Mouse (Mus musculus): ENCODE data around the gene Vmp1. TPM values are rescaled to one million over a fixed set of nuclear protein-coding genes. Genes with fewer than 3 reads are reported as not detected.

Gene Vmp1
- total and polyA plus RNA-seq, 2 experiments from 2014 or later = 45.3 to 136 TPM

DNA sequence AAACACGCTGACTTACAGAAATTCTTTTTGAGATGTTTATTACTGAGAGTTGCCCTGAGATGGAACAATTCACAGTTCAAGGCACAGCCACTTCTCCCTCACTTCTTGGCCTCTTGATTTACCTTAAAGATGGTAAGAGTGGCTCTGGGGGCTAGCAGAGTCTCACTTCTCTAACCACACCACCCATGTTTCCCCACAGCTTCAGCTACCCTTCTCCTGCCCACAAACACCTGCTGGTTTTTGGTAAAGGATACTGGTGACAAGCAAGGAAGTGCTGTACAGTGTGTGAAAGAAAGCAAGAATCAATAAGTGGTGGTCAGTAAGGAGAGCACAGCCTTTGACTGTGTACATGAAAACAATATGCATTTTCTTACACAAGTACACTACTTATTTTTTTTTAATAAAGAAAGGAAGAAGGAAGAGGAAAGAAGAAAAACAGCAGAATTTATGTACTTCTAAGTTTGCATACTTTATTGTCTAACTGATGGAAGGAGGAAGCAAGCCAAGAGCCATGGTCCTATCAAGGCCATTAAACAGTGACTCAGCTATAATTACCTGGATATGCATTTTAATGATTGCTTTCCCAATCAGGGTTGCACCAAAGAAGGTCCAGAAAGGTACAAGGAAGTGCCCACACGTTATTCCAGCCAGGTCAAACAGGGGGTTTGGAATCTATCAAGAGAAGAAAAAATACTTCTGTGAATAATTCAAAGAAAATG lies 76.9 kb downstream of the Vmp1 start:
- Histone ChIP-seq H3K27ac (ENCODE audit: low read depth, low read length) (no peak overlapping the region), H3K36me3 (ENCODE audit: insufficient read depth, low read length) (peaks cover 6% of the 10 kb centered on the region; the same call in 1 of the 2 replicates), H3K9me3 (ENCODE audit: low read length) (no peaks in the 10 kb centered on the region), H3K4me3 (ENCODE audit: low read depth, low read length) (no peak overlapping the region), H3K4me1 (ENCODE audit: insufficient read depth, low read length) (no peaks in the 10 kb centered on the region), H3K9ac (replicated peaks; ENCODE audit: low read length, poor library complexity, severe bottlenecking) (no peak overlapping the region), H3K4me2 (ENCODE audit: low read depth, low read length, poor library complexity, severe bottlenecking) (no peak overlapping the region), H3K27me3 (ENCODE audit: insufficient read depth, low read length) (no peaks in the 10 kb centered on the region)
- 95% methylated on average over 2 of the region's 2 CpGs for WGBS
- no peak for TF ChIP-seq CTCF (IDR thresholded peaks at IDR 0.05)
- ATAC-seq (ENCODE audit: low FRiP score) (no peak), DNase-seq (ENCODE audit: low spot score) (no peak)

DNA sequence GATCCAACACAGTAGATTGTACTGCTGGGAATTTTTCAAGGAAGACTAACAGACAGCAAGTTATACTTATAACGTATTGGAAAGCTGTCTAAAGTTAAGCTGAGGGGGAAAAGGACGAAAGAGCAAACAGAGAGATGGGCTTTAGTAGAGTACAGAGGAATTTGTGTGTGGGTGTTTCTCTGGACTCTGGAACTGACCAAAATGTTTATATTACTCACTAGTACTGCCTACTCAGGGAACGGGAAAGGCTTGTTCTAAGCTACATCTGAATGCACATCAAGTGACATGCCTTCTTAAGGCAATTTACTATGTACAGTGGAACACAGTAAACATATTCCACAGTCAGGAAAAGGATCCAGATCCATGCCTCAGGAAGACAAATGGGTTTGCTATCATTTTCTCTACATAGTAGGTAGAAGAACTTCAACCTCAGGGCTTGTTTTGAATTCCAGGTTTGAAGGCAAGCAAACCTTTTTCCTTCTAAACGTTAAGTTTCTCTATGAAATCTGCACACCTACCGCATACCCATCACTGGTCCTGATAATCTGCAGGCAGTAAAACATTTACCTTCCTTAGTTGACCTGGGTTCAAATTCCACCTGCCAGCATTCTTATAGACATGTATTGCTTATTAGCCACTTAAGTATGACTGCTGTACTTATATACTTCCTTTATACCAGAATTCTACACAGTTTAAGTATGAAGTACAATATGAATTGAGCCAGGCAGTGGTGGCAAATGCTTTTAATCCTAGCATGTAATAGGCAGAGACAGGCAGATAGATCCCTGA lies 78.7 kb downstream of the Vmp1 start:
- Histone ChIP-seq H3K9me3 (ENCODE audit: low read length) (no peaks in the 10 kb centered on the region), H3K27ac (ENCODE audit: low read depth, low read length) (no peak overlapping the region), H3K4me3 (ENCODE audit: low read depth, low read length) (no peak overlapping the region), H3K9ac (replicated peaks; ENCODE audit: low read length, poor library complexity, severe bottlenecking) (no peak overlapping the region), H3K4me1 (ENCODE audit: insufficient read depth, low read length) (no peaks in the 10 kb centered on the region), H3K36me3 (ENCODE audit: insufficient read depth, low read length) (no peaks in the 10 kb centered on the region; the same call in 1 of the 2 replicates), H3K27me3 (ENCODE audit: insufficient read depth, low read length) (no peaks in the 10 kb centered on the region), H3K4me2 (ENCODE audit: low read depth, low read length, poor library complexity, severe bottlenecking) (no peak overlapping the region)
- no peak for TF ChIP-seq CTCF (IDR thresholded peaks at IDR 0.05)
- ATAC-seq (ENCODE audit: low FRiP score) (no peak), DNase-seq (ENCODE audit: low spot score) (no peak)
- 91% methylated on average over 5 of the region's 5 CpGs for WGBS

DNA sequence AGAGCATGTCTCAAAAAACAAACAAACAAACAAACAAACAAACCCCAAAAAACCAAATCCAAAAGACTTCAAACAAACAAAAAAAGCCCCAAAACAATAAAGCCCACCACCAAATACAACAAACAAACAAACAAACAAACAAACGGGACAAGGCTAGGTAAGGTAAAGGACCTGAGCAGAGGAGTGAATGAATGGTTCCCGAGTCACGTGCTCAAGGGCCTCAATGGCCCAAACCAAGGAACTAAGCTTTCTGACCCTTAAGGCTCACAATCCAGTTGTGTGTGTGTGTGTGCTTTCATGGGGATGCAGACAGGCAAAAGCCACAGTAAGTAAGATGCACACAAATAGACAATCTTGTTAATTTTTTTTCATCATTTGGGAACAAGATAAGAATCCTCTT lies 79.3 kb downstream of the Vmp1 start:
- no peak for TF ChIP-seq CTCF (IDR thresholded peaks at IDR 0.05)
- ATAC-seq (ENCODE audit: low FRiP score) (no peak), DNase-seq (ENCODE audit: low spot score) (no peak)
- Histone ChIP-seq H3K27me3 (ENCODE audit: insufficient read depth, low read length) (no peaks in the 10 kb centered on the region), H3K9ac (replicated peaks; ENCODE audit: low read length, poor library complexity, severe bottlenecking) (no peak overlapping the region), H3K4me2 (ENCODE audit: low read depth, low read length, poor library complexity, severe bottlenecking) (no peak overlapping the region), H3K4me1 (ENCODE audit: insufficient read depth, low read length) (no peaks in the 10 kb centered on the region), H3K9me3 (ENCODE audit: low read length) (no peaks in the 10 kb centered on the region), H3K27ac (ENCODE audit: low read depth, low read length) (no peak overlapping the region), H3K36me3 (ENCODE audit: insufficient read depth, low read length) (no peaks in the 10 kb centered on the region; the same call in 1 of the 2 replicates), H3K4me3 (ENCODE audit: low read depth, low read length) (no peak overlapping the region)
- WGBS = 95% methylated on average over 3 of the region's 3 CpGs

DNA sequence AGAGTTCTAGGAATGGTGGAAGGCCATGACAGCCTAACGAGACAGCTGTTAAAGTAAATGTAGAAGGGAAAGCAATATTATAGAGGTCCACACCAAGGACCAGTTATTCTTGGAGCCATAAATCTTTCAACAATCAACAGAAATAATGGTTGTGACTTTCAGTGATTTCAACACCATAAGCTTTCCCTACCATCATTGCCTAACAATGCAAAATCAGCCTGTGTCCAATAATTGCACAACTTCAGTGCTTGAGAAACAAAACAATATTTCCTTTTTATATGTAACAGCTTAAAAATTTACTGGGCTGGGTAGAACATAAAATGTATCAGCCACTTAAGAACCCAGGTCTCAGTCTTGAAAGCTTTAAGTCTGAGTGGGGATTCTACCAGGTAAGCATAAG lies 79.9 kb downstream of the Vmp1 start:
- H3K27ac ChIP-seq (ENCODE audit: low read depth, low read length) = no peak overlapping the region
- 100% methylated on average over 1 of the region's 1 CpGs for WGBS

DNA sequence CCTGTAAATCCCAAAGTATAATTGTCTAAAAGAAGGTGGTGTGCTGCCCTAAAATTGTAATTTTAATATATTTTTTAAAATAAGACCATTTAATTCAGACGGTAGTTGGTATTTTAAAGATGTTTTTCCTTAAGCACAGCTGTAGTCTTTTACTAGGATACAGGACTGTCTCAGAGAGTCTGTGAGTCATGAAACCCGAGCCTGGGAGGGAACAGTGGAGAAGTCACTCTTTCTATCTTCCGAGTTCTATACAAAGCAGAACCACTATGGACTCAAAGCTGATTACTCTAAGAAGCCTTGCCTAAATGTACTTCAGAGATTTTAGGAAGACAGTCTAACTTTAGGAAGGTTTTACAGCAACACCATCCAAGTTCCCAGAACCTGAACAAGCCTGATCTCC lies 81.5 kb downstream of the Vmp1 start:
- ATAC-seq (ENCODE audit: low FRiP score) = no peak
- no peaks in the 10 kb centered on the region; the same call in 1 of the 2 replicates for H3K36me3 ChIP-seq (ENCODE audit: insufficient read depth, low read length)
- no peak for TF ChIP-seq CTCF (IDR thresholded peaks at IDR 0.05)
- H3K27ac ChIP-seq (ENCODE audit: low read depth, low read length) = no peak overlapping the region
- H3K27me3 ChIP-seq (ENCODE audit: insufficient read depth, low read length) = no peaks in the 10 kb centered on the region
- DNase-seq (ENCODE audit: low spot score) = no peak
- H3K4me3 ChIP-seq (ENCODE audit: low read depth, low read length) = no peak overlapping the region
- no peak overlapping the region for H3K4me2 ChIP-seq (ENCODE audit: low read depth, low read length, poor library complexity, severe bottlenecking)
- WGBS = 66% methylated on average over 3 of the region's 3 CpGs
- no peak overlapping the region for H3K9ac ChIP-seq (replicated peaks; ENCODE audit: low read length, poor library complexity, severe bottlenecking)
- no peaks in the 10 kb centered on the region for H3K9me3 ChIP-seq (ENCODE audit: low read length)
- H3K4me1 ChIP-seq (ENCODE audit: insufficient read depth, low read length) = no peaks in the 10 kb centered on the region

More for the DNA sequence above, 79.9 kb downstream of the Vmp1 start:
- no peak overlapping the region for H3K4me2 ChIP-seq (ENCODE audit: low read depth, low read length, poor library complexity, severe bottlenecking)
- ATAC-seq (ENCODE audit: low FRiP score) (no peak), DNase-seq (ENCODE audit: low spot score) (no peak)
- H3K9me3 ChIP-seq (ENCODE audit: low read length) = no peaks in the 10 kb centered on the region
- no peaks in the 10 kb centered on the region for H3K4me1 ChIP-seq (ENCODE audit: insufficient read depth, low read length)
- no peak overlapping the region for H3K9ac ChIP-seq (replicated peaks; ENCODE audit: low read length, poor library complexity, severe bottlenecking)
- H3K36me3 ChIP-seq (ENCODE audit: insufficient read depth, low read length) = no peaks in the 10 kb centered on the region; the same call in 1 of the 2 replicates
- no peak for TF ChIP-seq CTCF (IDR thresholded peaks at IDR 0.05)
- H3K4me3 ChIP-seq (ENCODE audit: low read depth, low read length) = no peak overlapping the region
- no peaks in the 10 kb centered on the region for H3K27me3 ChIP-seq (ENCODE audit: insufficient read depth, low read length)

DNA sequence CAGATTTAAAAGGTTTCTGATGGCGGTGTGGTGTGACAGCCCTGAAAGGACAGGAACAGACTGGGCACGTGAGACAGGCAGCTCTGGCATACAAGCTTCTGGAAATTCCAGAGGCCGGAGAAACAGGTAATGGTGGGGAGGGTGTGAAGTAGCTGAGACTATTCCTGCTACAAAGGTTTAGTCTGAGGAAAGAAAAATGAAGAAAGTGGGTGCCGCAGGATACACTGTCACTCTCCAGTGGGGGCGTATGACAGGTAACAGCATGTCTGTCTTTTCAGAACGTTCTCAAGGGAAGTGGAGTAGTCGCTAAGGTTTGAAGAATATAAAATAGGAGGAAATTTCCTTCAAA lies 83.5 kb downstream of the Vmp1 start:
- no peak overlapping the region for H3K4me3 ChIP-seq (ENCODE audit: low read depth, low read length)
- no peaks in the 10 kb centered on the region for H3K27me3 ChIP-seq (ENCODE audit: insufficient read depth, low read length)
- no peaks in the 10 kb centered on the region for H3K4me1 ChIP-seq (ENCODE audit: insufficient read depth, low read length)
- no peaks in the 10 kb centered on the region for H3K9me3 ChIP-seq (ENCODE audit: low read length)
- WGBS = 92% methylated on average over 7 of the region's 7 CpGs
- no peak overlapping the region for H3K4me2 ChIP-seq (ENCODE audit: low read depth, low read length, poor library complexity, severe bottlenecking)
- DNase-seq (ENCODE audit: low spot score) (no peak), ATAC-seq (ENCODE audit: low FRiP score) (no peak)
- H3K36me3 ChIP-seq (ENCODE audit: insufficient read depth, low read length) = no peaks in the 10 kb centered on the region; the same call in 1 of the 2 replicates
- no peak overlapping the region for H3K27ac ChIP-seq (ENCODE audit: low read depth, low read length)
- H3K9ac ChIP-seq (replicated peaks; ENCODE audit: low read length, poor library complexity, severe bottlenecking) = no peak overlapping the region
- TF ChIP-seq CTCF (IDR thresholded peaks at IDR 0.05) = no peak

Data from midbrain, postnatal 0 days (tissue).